Mouse (Mus musculus) left cerebral cortex, postnatal 10 days (tissue): ENCODE data around the gene Ctdspl. TPM values are rescaled to one million over a fixed set of nuclear protein-coding genes. Genes with fewer than 3 reads are reported as not detected.

Experiments
- DNase-seq, 2 experiments: peaks; one replicate each; pipeline ENCODE4 v3.0.0; 2021 to 2022; ENCODE audit warnings: low spot score in 2 of 2, mixed read lengths in 1 of 2; ENCODE audit errors: extremely low spot score in 1 of 2
- intact Hi-C: fragments of 180-260 bp; cut with DNase I; formaldehyde crosslinking; loops from one replicate; pipeline ENCODE4 v1.15.1; 2025
- total RNA-seq, 2 experiments: library from RNA; stranded (reverse); gene quantifications; 2 replicates each; pipeline ENCODE4 v1.2.3; 2021

Gene Ctdspl
- total RNA-seq, 2 experiments from 2014 or later = 18.6 to 25.5 TPM

GRCm38 (mm10) chr9:119002267-119002666 lies 76.0 kb downstream of the Ctdspl start:
- intact Hi-C loops = no loop called here
- DNase-seq = peak in 1 of 2 experiments; percentile 58

- DNase-seq = no peak
- intact Hi-C loops = no loop called here
Measured at GRCm38 (mm10) chr9:119003990-119004702, 77.9 kb downstream of the Ctdspl start.

- intact Hi-C loops = no loop called here
- DNase-seq = no peak
Measured at GRCm38 (mm10) chr9:119004703-119005076, 78.4 kb downstream of the Ctdspl start.

GRCm38 (mm10) chr9:119005303-119006029 lies 79.2 kb downstream of the Ctdspl start:
- intact Hi-C loops = no loop called here
- DNase-seq = no peak

- intact Hi-C loops = no loop called here
Measured at GRCm38 (mm10) chr9:119007266-119007665, 81.0 kb downstream of the Ctdspl start.

GRCm38 (mm10) chr9:119008871-119009270 lies 82.6 kb downstream of the Ctdspl start:
- intact Hi-C loops = no loop called here
- no peak for DNase-seq

More at GRCm38 (mm10) chr9:119007266-119007665, 81.0 kb downstream of the Ctdspl start:
- DNase-seq = no peak

GRCm38 (mm10) chr9:119010156-119010710 lies 84.0 kb downstream of the Ctdspl start:
- intact Hi-C loops = no loop called here
- no peak for DNase-seq

GRCm38 (mm10) chr9:119016785-119017507 lies 90.7 kb downstream of the Ctdspl start:
- intact Hi-C loops = no loop called here
- DNase-seq = no peak

GRCm38 (mm10) chr9:119021731-119022130 lies 95.5 kb downstream of the Ctdspl start:
- intact Hi-C loops = no loop called here
- DNase-seq = no peak

GRCm38 (mm10) chr9:119025263-119025662 lies 99.0 kb downstream of the Ctdspl start:
- intact Hi-C loops = no loop called here
- DNase-seq = no peak

- intact Hi-C loops = no loop called here
- no peak for DNase-seq
Measured at GRCm38 (mm10) chr9:119025832-119026331, 99.6 kb downstream of the Ctdspl start.

GRCm38 (mm10) chr9:119027337-119027736 lies 101.1 kb downstream of the Ctdspl start:
- no peak for DNase-seq
- intact Hi-C loops = no loop called here

- intact Hi-C loops = no loop called here
- no peak for DNase-seq
Measured at GRCm38 (mm10) chr9:119028226-119029195, 102.3 kb downstream of the Ctdspl start.

- intact Hi-C loops = no loop called here
Measured at GRCm38 (mm10) chr9:119029568-119029967, 103.3 kb downstream of the Ctdspl start.

GRCm38 (mm10) chr9:119031038-119031437 lies 104.8 kb downstream of the Ctdspl start:
- intact Hi-C loops = loop anchor here (5.0 kb wide), 1 partner anchor 104 kb away; the partner anchor contains the start of gene Ctdspl
- DNase-seq = no peak

More at GRCm38 (mm10) chr9:119029568-119029967, 103.3 kb downstream of the Ctdspl start:
- DNase-seq = peak; percentile 46 to 68

- DNase-seq = peak in 1 of 2 experiments; percentile 57
- intact Hi-C loops = loop anchor here (5.0 kb wide), 1 partner anchor 104 kb away; the partner anchor contains the start of gene Ctdspl
Measured at GRCm38 (mm10) chr9:119031772-119032171, 105.5 kb downstream of the Ctdspl start.

- intact Hi-C loops = loop anchor here (5.0 kb wide), 1 partner anchor 105 kb away; the partner anchor contains the start of gene Ctdspl
- DNase-seq = no peak
Measured at GRCm38 (mm10) chr9:119032538-119032937, 106.3 kb downstream of the Ctdspl start.
